8 mouse cellular contexts compared by ENCODE assay signal in genomic region chr4:24574276-24574675, GRCm38 (mm10).
A peak's percentile ranks its signal among the peaks of the same experiment; 100 is the strongest.
DNase-seq lines count a peak whose midpoint lies in the region; ATAC-seq and TF ChIP-seq lines count a peak whose summit lies in the region.

No protein-coding gene starts in this region.

- DNase-seq in 3134 (ENCODE audit: extremely low read depth, insufficient read length, low spot score), result peak; percentile 50
- DNase-seq in adrenal gland, adult 18-20 months (ENCODE audit: low spot score in 2 of 2), result peak; percentile 77 to 79
- peak; percentile 80 for DNase-seq in embryo, embryonic 10 days (ENCODE audit: low spot score)
- peak; percentile 29 for DNase-seq in gastrocnemius, postnatal 25 days
- peak; percentile 71 for DNase-seq in kidney, adult 9 months
- DNase-seq in midbrain, postnatal 0 days (ENCODE audit: low spot score), result peak; percentile 84
- peak in 1 of 2 experiments; percentile 66 for DNase-seq in spleen, adult 2 months (ENCODE audit: low read depth in 1 of 2, low spot score in 2 of 2)

- H3K9ac ChIP-seq in limb, embryonic 13.5 days, result no peak overlapping the region
- no peak overlapping the region for H3K9ac ChIP-seq in midbrain, postnatal 0 days (replicated peaks; ENCODE audit: low read length, poor library complexity, severe bottlenecking)

- no peaks in the 10 kb centered on the region for H3K27me3 ChIP-seq in limb, embryonic 13.5 days
- H3K27me3 ChIP-seq in midbrain, postnatal 0 days (ENCODE audit: insufficient read depth, low read length), result no peaks in the 10 kb centered on the region
- H3K27me3 ChIP-seq in spleen, adult 2 months (ENCODE audit: control insufficient read depth, insufficient read depth, low read length), result no peaks in the 10 kb centered on the region

- peak; percentile 40; the same call in 1 of the 2 replicates for ATAC-seq in limb, embryonic 13.5 days (ENCODE audit: low FRiP score, low read depth)
- ATAC-seq in midbrain, postnatal 0 days (ENCODE audit: low FRiP score), result peak; percentile 84

- peaks cover 15% of the 10 kb centered on the region for H3K36me3 ChIP-seq in limb, embryonic 13.5 days
- H3K36me3 ChIP-seq in midbrain, postnatal 0 days (ENCODE audit: insufficient read depth, low read length), result no peaks in the 10 kb centered on the region
- no peaks in the 10 kb centered on the region for H3K36me3 ChIP-seq in spleen, adult 2 months (ENCODE audit: control insufficient read depth, insufficient read depth, low read length)

- no peak overlapping the region for H3K4me3 ChIP-seq in limb, embryonic 13.5 days
- no peak overlapping the region for H3K4me3 ChIP-seq in midbrain, postnatal 0 days (ENCODE audit: low read depth, low read length)
- H3K4me3 ChIP-seq in spleen, adult 2 months (ENCODE audit: extremely low read depth, insufficient read depth, insufficient read length), result no peak overlapping the region

- TF ChIP-seq POLR2A in spleen, adult 2 months (IDR thresholded peaks at IDR 0.05; ENCODE audit: low read depth, low read length), result no peak

- H3K9me3 ChIP-seq in limb, embryonic 13.5 days, result no peaks in the 10 kb centered on the region
- H3K9me3 ChIP-seq in midbrain, postnatal 0 days (ENCODE audit: low read length), result no peaks in the 10 kb centered on the region

- no peak overlapping the region for H3K4me2 ChIP-seq in limb, embryonic 13.5 days (replicated peaks)
- no peak overlapping the region for H3K4me2 ChIP-seq in midbrain, postnatal 0 days (ENCODE audit: low read depth, low read length, poor library complexity, severe bottlenecking)

- H3K4me1 ChIP-seq in limb, embryonic 13.5 days, result no peaks in the 10 kb centered on the region
- H3K4me1 ChIP-seq in midbrain, postnatal 0 days (ENCODE audit: insufficient read depth, low read length), result no peaks in the 10 kb centered on the region
- no peaks in the 10 kb centered on the region; the same call in 1 of the 2 replicates for H3K4me1 ChIP-seq in spleen, adult 2 months (ENCODE audit: control insufficient read depth, insufficient read depth, insufficient read length)

- 22% methylated on average over 6 of the region's 6 CpGs for WGBS in limb, embryonic 13.5 days
- WGBS in midbrain, postnatal 0 days, result 13% methylated on average over 6 of the region's 6 CpGs
- WGBS in spleen, adult 2 months, result 21% methylated on average over 6 of the region's 6 CpGs

- peak; percentile 96 for TF ChIP-seq CTCF in midbrain, postnatal 0 days (IDR thresholded peaks at IDR 0.05)
- peak; percentile 84; the same call in 1 of the 2 replicates for TF ChIP-seq CTCF in spleen, adult 2 months (IDR thresholded peaks at IDR 0.05; ENCODE audit: extremely low read depth, insufficient read depth, insufficient read length, insufficient replicate concordance)

- no peak overlapping the region for H3K27ac ChIP-seq in limb, embryonic 13.5 days
- no peak overlapping the region for H3K27ac ChIP-seq in midbrain, postnatal 0 days (ENCODE audit: low read depth, low read length)
- no peak overlapping the region for H3K27ac ChIP-seq in spleen, adult 2 months (ENCODE audit: insufficient read depth, low read length)
